Mouse (Mus musculus): ENCODE results near the gene Pitpnc1.

- TF ChIP-seq EP300 (IDR thresholded peaks at IDR 0.05; ENCODE audit: low read depth), result no peak
- no peak for TF ChIP-seq CTCF (IDR thresholded peaks at IDR 0.05; ENCODE audit: low read depth)
Observed at GRCm38 (mm10) chr11:107215111-107215510, 255.4 kb downstream of the Pitpnc1 start.
